Mouse (Mus musculus) ovary, adult 18-20 months (tissue): ENCODE measurements at regions not wholly inside any gene's neighbourhood (a gene's known extent, or its start where the extent isn't known, plus 50 kb on each side); places are given as distances from the start of the nearest gene placed in this dataset.

ENCODE experiments used
- DNase-seq: peaks from one replicate; pipeline ENCODE4 v3.0.0; 2022; ENCODE audit warnings: low spot score, mixed read lengths

DNA sequence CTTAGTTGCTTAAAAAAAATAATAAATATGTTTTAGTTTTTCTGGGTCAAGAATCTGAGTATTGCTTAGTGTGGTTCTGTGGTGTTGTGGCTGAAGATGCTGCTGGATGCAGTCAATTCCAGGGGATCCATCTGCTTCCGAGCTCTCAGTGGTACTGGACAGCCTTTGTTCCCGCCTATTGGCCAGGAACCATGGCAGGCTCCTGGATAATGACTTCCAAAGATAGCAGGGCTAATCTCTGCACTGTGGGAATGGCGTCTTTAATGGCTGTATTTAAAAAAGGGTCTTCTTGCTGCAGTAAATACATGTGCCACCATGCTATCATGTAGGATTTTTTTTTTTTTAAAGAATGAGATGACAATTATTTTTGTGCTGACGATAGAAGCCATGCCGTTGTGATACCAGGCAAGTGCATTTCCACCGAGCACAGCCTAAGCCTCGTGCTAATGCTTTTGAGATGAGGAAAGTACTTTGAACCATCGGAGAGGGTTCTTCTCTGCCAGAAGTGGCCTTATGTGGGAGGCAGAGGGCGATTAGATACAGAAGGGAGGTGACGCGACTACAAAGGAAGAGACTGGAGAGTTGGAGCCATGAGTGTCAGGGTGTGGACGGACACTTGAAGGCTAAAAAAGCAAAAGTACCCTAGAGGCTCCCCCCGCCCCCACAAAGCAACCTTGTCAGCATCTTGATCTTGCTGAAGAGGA lies 50.7 kb upstream of the Rgs8 start:
- peak; percentile 6 for DNase-seq

DNA sequence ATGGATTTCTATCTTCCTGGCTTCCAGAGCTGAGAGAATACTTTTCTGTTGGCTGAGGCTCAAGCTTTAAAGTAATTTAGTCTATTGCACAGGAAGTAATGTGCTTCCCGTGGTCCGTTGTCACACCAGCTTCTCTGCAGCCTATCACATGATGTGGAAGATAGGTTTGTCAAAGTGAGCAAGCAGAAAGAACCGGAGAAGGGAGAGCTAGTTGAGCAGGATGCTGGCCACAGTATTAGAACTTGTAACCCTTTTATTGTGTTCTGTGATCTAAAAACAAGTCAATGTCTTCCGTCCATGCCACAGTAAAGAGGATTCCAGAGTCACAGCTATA lies 50.2 kb upstream of the Rgs8 start:
- DNase-seq: no peak
